Mouse (Mus musculus): Measurements from ENCODE around the gene AU022252. TPM values are rescaled to one million over a fixed set of nuclear protein-coding genes. Genes with fewer than 3 reads are reported as not detected.

AU022252 gene
- polyA plus RNA-seq, 1 experiment = 14.5 TPM

DNA sequence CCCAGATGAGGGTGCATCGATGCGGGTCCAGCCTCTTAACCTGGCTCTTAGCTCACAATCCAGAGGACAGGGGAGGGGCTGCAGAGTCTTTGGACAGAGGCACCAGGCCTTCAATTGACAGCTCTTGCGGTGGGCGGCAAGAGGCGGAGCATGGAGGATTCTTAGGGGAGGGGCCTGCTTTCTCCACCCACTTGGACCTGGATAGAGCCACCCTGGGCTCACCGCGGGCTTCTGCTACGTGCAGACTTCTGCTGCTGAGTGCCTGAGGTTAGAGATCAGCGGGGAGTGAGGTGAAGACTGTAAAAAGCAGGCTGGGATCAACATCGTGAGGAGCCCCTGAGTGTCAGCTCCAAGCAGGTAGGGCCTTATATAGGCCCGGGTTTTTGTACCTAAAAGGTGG is 14.3 kb downstream of the AU022252 start, which contains the start of gene Tmem269:
Gene Tmem269, minus strand, starts transcription at position 49 of the 400 bp plus-strand sequence.
- no peaks in the 10 kb centered on the region for H3K36me3 ChIP-seq (ENCODE audit: control insufficient read depth, insufficient read depth)
- no peak within 1 kb of the TSS for H3K4me2 ChIP-seq (ENCODE audit: low read depth)
- H3ac ChIP-seq (ENCODE audit: control insufficient read depth, insufficient read length) = no peak within 1 kb of the TSS

GRCm38 (mm10) chr4:119216667-119217066 is 15.8 kb downstream of the AU022252 start:
- H3K36me3 ChIP-seq (ENCODE audit: control insufficient read depth, insufficient read depth) = no peaks in the 10 kb centered on the region
- no peaks in the 10 kb centered on the region for H3K79me2 ChIP-seq (ENCODE audit: control insufficient read depth, insufficient read depth)
- TF ChIP-seq MYOD1 (IDR thresholded peaks at IDR 0.05; ENCODE audit: control insufficient read depth in 1 of 3, insufficient read length in 2 of 3, low read depth in 2 of 3) (no peak), POLR2AphosphoS2 (IDR thresholded peaks at IDR 0.05; ENCODE audit: insufficient read length, low read depth) (peak; percentile 25)
- H3K4me3 ChIP-seq = no peak overlapping the region
- H3K27me3 ChIP-seq (ENCODE audit: control insufficient read depth, insufficient read depth, insufficient read length) = no peaks in the 10 kb centered on the region
- no peak overlapping the region for H3K4me2 ChIP-seq (ENCODE audit: low read depth)
- H3ac ChIP-seq (ENCODE audit: control insufficient read depth, insufficient read length) = no peak overlapping the region

More for the DNA sequence above, 14.3 kb downstream of the AU022252 start, which contains the start of gene Tmem269:
- Histone ChIP-seq H3K27me3 (ENCODE audit: control insufficient read depth, insufficient read depth, insufficient read length) (no peaks in the 10 kb centered on the region), H3K79me2 (ENCODE audit: control insufficient read depth, insufficient read depth) (no peaks in the 10 kb centered on the region), H3K4me3 (no peak within 1 kb of the TSS)
- TF ChIP-seq SRF (IDR thresholded peaks at IDR 0.05; ENCODE audit: control insufficient read depth, insufficient read length, low read depth) (no peak), TCF12 (IDR thresholded peaks at IDR 0.05; ENCODE audit: insufficient read depth, poor library complexity, severe bottlenecking) (no peak), REST (IDR thresholded peaks at IDR 0.05; ENCODE audit: insufficient read depth, insufficient read length) (no peak), MYOD1 (IDR thresholded peaks at IDR 0.05; ENCODE audit: control insufficient read depth in 1 of 3, insufficient read length in 2 of 3, low read depth in 2 of 3) (no peak), USF1 (IDR thresholded peaks at IDR 0.05; ENCODE audit: low read depth) (no peak), MAX (IDR thresholded peaks at IDR 0.05; ENCODE audit: low read depth) (no peak), CEBPB (IDR thresholded peaks at IDR 0.05; ENCODE audit: insufficient read depth, poor library complexity, severe bottlenecking) (no peak)

DNA sequence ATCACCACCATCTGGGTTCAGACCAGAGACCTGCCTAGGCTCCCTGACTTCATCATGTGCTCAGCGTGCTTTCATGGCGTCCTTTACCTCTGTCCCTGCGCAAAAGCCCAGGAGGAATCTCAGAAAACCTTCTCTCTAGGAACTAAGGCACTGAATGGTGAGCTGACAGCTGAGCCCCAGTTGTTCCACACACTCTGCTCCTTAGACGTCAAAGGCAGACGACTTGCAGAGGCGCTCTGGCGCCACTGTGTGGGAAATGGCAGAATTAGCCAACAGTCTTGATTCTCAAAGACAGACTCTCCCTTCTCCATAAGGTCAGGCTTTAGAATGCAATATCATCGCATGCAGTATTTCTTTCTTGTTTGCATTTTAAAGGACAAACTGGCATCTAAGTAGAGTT is 27.8 kb downstream of the AU022252 start:
- Histone ChIP-seq H3K36me3 (ENCODE audit: control insufficient read depth, insufficient read depth) (peaks cover 6% of the 10 kb centered on the region), H3K27me3 (ENCODE audit: control insufficient read depth, insufficient read depth, insufficient read length) (no peaks in the 10 kb centered on the region), H3ac (ENCODE audit: control insufficient read depth, insufficient read length) (no peak overlapping the region), H3K79me2 (ENCODE audit: control insufficient read depth, insufficient read depth) (no peaks in the 10 kb centered on the region), H3K4me2 (ENCODE audit: low read depth) (no peak overlapping the region), H3K4me3 (no peak overlapping the region)
- TF ChIP-seq MYOD1 (IDR thresholded peaks at IDR 0.05; ENCODE audit: control insufficient read depth in 1 of 3, insufficient read length in 2 of 3, low read depth in 2 of 3) (peak; percentile 61 to 77 (median 74)), E2F4 (IDR thresholded peaks at IDR 0.05; ENCODE audit: insufficient read depth) (no peak), MYOG (IDR thresholded peaks at IDR 0.05; ENCODE audit: control insufficient read depth in 1 of 3, insufficient read depth in 1 of 3, insufficient read length in 2 of 3, low read depth in 2 of 3) (peak; percentile 35 to 90 (median 82))

DNA sequence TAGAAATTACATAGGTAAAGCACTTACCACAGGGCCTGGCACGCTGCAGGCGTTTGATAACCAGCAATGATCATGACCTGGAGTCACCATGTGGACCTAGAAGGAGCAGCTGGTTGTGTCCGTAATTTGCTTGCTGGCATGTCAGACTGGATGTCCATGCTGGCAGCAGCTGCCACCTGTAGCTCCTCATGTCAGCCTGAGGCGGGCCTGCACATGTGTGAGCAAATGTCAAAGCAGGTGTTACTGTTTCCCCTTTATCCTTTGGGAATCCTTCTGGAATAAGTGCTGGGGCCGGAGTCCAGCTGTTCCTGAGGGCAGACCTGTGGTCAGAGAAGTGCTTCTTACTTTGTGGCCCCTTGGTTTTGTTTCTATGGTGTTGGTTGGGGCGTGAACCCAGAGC is 34.4 kb downstream of the AU022252 start:
- no peaks in the 10 kb centered on the region for H3K27me3 ChIP-seq (ENCODE audit: control insufficient read depth, insufficient read depth, insufficient read length)
- H3K36me3 ChIP-seq (ENCODE audit: control insufficient read depth, insufficient read depth) = peaks cover 6% of the 10 kb centered on the region
- TF ChIP-seq MAX (IDR thresholded peaks at IDR 0.05; ENCODE audit: low read depth) (no peak), TCF12 (IDR thresholded peaks at IDR 0.05; ENCODE audit: insufficient read depth, poor library complexity, severe bottlenecking) (peak; percentile 99), POLR2A (IDR thresholded peaks at IDR 0.05; ENCODE audit: insufficient read length, low read depth) (peak; percentile 38), MYOD1 (IDR thresholded peaks at IDR 0.05; ENCODE audit: control insufficient read depth in 1 of 3, insufficient read length in 2 of 3, low read depth in 2 of 3) (peak; percentile 97 to 99 (median 98)), MYOG (IDR thresholded peaks at IDR 0.05; ENCODE audit: control insufficient read depth in 1 of 3, insufficient read depth in 1 of 3, insufficient read length in 2 of 3, low read depth in 2 of 3) (peak; percentile 94 to 99 (median 98)), SRF (IDR thresholded peaks at IDR 0.05; ENCODE audit: control insufficient read depth, insufficient read length, low read depth) (no peak), TCF3 (IDR thresholded peaks at IDR 0.05; ENCODE audit: insufficient read length, low read depth) (peak; percentile 99), USF1 (IDR thresholded peaks at IDR 0.05; ENCODE audit: low read depth) (no peak)
- H3K4me3 ChIP-seq = no peak overlapping the region
- H3K79me2 ChIP-seq (ENCODE audit: control insufficient read depth, insufficient read depth) = peaks cover 11% of the 10 kb centered on the region
- H3K4me2 ChIP-seq (ENCODE audit: low read depth) = peak overlapping the region; percentile 34
- no peak overlapping the region for H3ac ChIP-seq (ENCODE audit: control insufficient read depth, insufficient read length)

DNA sequence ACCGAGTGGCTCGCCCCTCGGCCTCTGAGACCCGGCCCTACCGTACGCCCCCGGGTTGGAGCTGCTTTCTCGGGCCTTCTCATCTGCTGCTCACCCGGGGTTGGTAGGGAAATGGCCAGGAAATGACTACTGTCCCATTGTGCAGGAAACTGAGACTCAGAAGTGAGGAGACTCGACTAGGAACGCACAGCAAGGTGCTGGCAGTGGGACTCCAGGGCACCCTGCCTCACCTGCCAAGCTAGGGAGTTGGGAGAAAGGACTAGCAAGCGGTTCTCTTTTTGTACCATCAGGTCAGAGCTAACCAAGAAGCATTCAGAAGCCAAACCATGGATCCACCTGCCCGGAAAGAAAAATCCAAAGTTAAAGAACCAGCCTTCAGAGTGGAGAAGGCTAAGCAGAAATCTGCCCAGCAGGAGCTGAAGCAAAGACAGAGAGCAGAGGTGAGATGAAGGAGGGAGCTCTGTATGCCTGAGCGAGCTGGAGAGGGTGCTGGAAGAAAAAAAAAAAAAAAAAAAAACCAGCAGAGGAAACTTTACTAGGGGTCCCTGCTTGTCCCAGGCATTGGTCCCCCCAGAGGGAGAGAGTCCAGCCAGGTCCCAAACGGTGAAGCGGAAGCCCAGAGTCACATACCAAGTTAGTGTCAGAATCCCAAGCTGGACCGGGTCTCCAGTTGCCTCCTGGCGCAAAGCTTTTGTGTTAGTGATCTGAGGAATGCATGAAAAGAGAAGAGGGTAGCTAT is 36.8 kb downstream of the AU022252 start:
- peak overlapping the region; percentile 51 for H3K4me3 ChIP-seq
- TF ChIP-seq E2F4 (IDR thresholded peaks at IDR 0.05; ENCODE audit: insufficient read depth) (no peak), TCF12 (IDR thresholded peaks at IDR 0.05; ENCODE audit: insufficient read depth, poor library complexity, severe bottlenecking) (no peak), POLR2A (IDR thresholded peaks at IDR 0.05; ENCODE audit: insufficient read length, low read depth) (no peak), SRF (IDR thresholded peaks at IDR 0.05; ENCODE audit: control insufficient read depth, insufficient read length, low read depth) (no peak), CEBPB (IDR thresholded peaks at IDR 0.05; ENCODE audit: insufficient read depth, poor library complexity, severe bottlenecking) (no peak), USF1 (IDR thresholded peaks at IDR 0.05; ENCODE audit: low read depth) (no peak), POLR2AphosphoS2 (IDR thresholded peaks at IDR 0.05; ENCODE audit: insufficient read length, low read depth) (no peak), MAX (IDR thresholded peaks at IDR 0.05; ENCODE audit: low read depth) (no peak), TCF3 (IDR thresholded peaks at IDR 0.05; ENCODE audit: insufficient read length, low read depth) (no peak), MYOD1 (IDR thresholded peaks at IDR 0.05; ENCODE audit: control insufficient read depth in 1 of 3, insufficient read length in 2 of 3, low read depth in 2 of 3) (no peak), MYOG (IDR thresholded peaks at IDR 0.05; ENCODE audit: control insufficient read depth in 1 of 3, insufficient read depth in 1 of 3, insufficient read length in 2 of 3, low read depth in 2 of 3) (no peak), REST (IDR thresholded peaks at IDR 0.05; ENCODE audit: insufficient read depth, insufficient read length) (no peak)
- H3K36me3 ChIP-seq (ENCODE audit: control insufficient read depth, insufficient read depth) = peaks cover 1% of the 10 kb centered on the region
- H3ac ChIP-seq (ENCODE audit: control insufficient read depth, insufficient read length) = peak overlapping the region; percentile 6
- H3K4me2 ChIP-seq (ENCODE audit: low read depth) = peak overlapping the region; percentile 91
- no peaks in the 10 kb centered on the region for H3K27me3 ChIP-seq (ENCODE audit: control insufficient read depth, insufficient read depth, insufficient read length)
- peaks cover 11% of the 10 kb centered on the region for H3K79me2 ChIP-seq (ENCODE audit: control insufficient read depth, insufficient read depth)
